Mouse (Mus musculus) hindbrain, embryonic 10.5 days (tissue): ENCODE results near the gene Ccnk. TPM values are rescaled to one million over a fixed set of nuclear protein-coding genes. Genes with fewer than 3 reads are reported as not detected.

Experiments
- DNase-seq: peaks from one replicate; pipeline ENCODE4 v3.0.0-alpha.2; 2017; ENCODE audit warnings: low spot score
- H3K27ac ChIP-seq: fragments of 300-500 bp; sonication (generic); 2 replicates; pipeline ENCODE4 v1.5.1; 2016; ENCODE audit warnings: mild to moderate bottlenecking, moderate library complexity
- H3K27me3 ChIP-seq: fragments of 300-500 bp; sonication (generic); 2 replicates; pipeline ENCODE4 v1.6.1; 2016; ENCODE audit warnings: mild to moderate bottlenecking; ENCODE audit not compliant: poor library complexity, insufficient read depth, severe bottlenecking
- H3K36me3 ChIP-seq: fragments of 300-500 bp; sonication (generic); 2 replicates; pipeline ENCODE4 v1.6.1; 2016; ENCODE audit warnings: mild to moderate bottlenecking, moderate library complexity
- H3K4me1 ChIP-seq: fragments of 300-500 bp; sonication (generic); replicated peaks from 2 replicates; pipeline ENCODE4 v1.6.1; 2016; ENCODE audit warnings: mild to moderate bottlenecking
- H3K4me3 ChIP-seq: fragments of 300-500 bp; sonication (generic); 2 replicates; pipeline ENCODE4 v1.5.1; 2016; ENCODE audit warnings: mild to moderate bottlenecking, moderate library complexity
- H3K9me3 ChIP-seq: fragments of 300-500 bp; sonication (generic); 2 replicates; pipeline ENCODE4 v1.6.1; 2016; ENCODE audit warnings: mild to moderate bottlenecking, moderate library complexity
- WGBS: fragments of 180-500 bp; shearing (Covaris S2); methylation state at CpG from one replicate; pipeline ENCODE4 v1.1.7; 2016; 5-methylcytosine and 5-hydroxymethylcytosine counted together
- polyA plus RNA-seq: library from polyadenylated mRNA; unstranded; fragments of >200 nt; fragmentation: Nextera tagmentation; extraction: Ambion mirVana; gene quantifications from 2 replicates; pipeline ENCODE4 v1.2.1, GENCODE M21; 2016

Gene Ccnk
- polyA plus RNA-seq, 1 experiment from 2014 or later, result 2.9 TPM

- 10% methylated on average over 8 of the region's 8 CpGs for WGBS
- Histone ChIP-seq H3K27ac (peak overlapping the region; percentile 95), H3K27me3 (no peaks in the 10 kb centered on the region), H3K9me3 (no peaks in the 10 kb centered on the region), H3K4me3 (peak overlapping the region; percentile 27; the same call in 1 of the 2 replicates), H3K36me3 (peaks cover 13% of the 10 kb centered on the region; the same call in 1 of the 2 replicates), H3K4me1 (peaks cover 95% of the 10 kb centered on the region)
- DNase-seq, result no peak
These were observed 65.4 kb downstream of the Ccnk start for GRCm38 (mm10) chr12:108244778-108245177.

- Histone ChIP-seq H3K36me3 (peaks cover 13% of the 10 kb centered on the region; the same call in 1 of the 2 replicates), H3K9me3 (no peaks in the 10 kb centered on the region), H3K27ac (peak overlapping the region; percentile 95), H3K27me3 (no peaks in the 10 kb centered on the region), H3K4me1 (peaks cover 95% of the 10 kb centered on the region), H3K4me3 (no peak overlapping the region)
- WGBS, result 37% methylated on average over 9 of the region's 9 CpGs
- DNase-seq, result peak; percentile 52
These were observed 66.2 kb downstream of the Ccnk start for GRCm38 (mm10) chr12:108245579-108245978.

GRCm38 (mm10) chr12:108246759-108247500 is 67.6 kb downstream of the Ccnk start:
- no peak for DNase-seq
- Histone ChIP-seq H3K36me3 (peaks cover 13% of the 10 kb centered on the region), H3K4me3 (no peak overlapping the region), H3K27ac (peak overlapping the region; percentile 14), H3K27me3 (no peaks in the 10 kb centered on the region), H3K9me3 (no peaks in the 10 kb centered on the region), H3K4me1 (peaks cover 93% of the 10 kb centered on the region)
- 83% methylated on average over 10 of the region's 10 CpGs for WGBS

- WGBS, result 97% methylated on average over 8 of the region's 8 CpGs
- Histone ChIP-seq H3K27me3 (no peaks in the 10 kb centered on the region), H3K36me3 (peaks cover 13% of the 10 kb centered on the region), H3K9me3 (no peaks in the 10 kb centered on the region), H3K27ac (peak overlapping the region; percentile 45; the same call in 1 of the 2 replicates), H3K4me3 (no peak overlapping the region), H3K4me1 (peaks cover 93% of the 10 kb centered on the region)
- no peak for DNase-seq
These were observed 69.6 kb downstream of the Ccnk start for GRCm38 (mm10) chr12:108249019-108249418.

- DNase-seq, result no peak
- WGBS, result 90% methylated on average over 10 of the region's 10 CpGs
- Histone ChIP-seq H3K27ac (peak overlapping the region; percentile 45; the same call in 1 of the 2 replicates), H3K4me1 (peaks cover 93% of the 10 kb centered on the region), H3K9me3 (no peaks in the 10 kb centered on the region), H3K36me3 (peaks cover 13% of the 10 kb centered on the region), H3K4me3 (no peak overlapping the region), H3K27me3 (no peaks in the 10 kb centered on the region)
These were observed 70.1 kb downstream of the Ccnk start for GRCm38 (mm10) chr12:108249522-108249921.

- peaks cover 93% of the 10 kb centered on the region for H3K4me1 ChIP-seq
- 88% methylated on average over 31 of the region's 31 CpGs for WGBS
These were observed 71.8 kb downstream of the Ccnk start for GRCm38 (mm10) chr12:108251034-108251792.

GRCm38 (mm10) chr12:108251825-108252542 is 72.6 kb downstream of the Ccnk start:
- Histone ChIP-seq H3K4me3 (no peak overlapping the region), H3K27me3 (no peaks in the 10 kb centered on the region), H3K9me3 (no peaks in the 10 kb centered on the region), H3K4me1 (peaks cover 93% of the 10 kb centered on the region), H3K36me3 (peaks cover 13% of the 10 kb centered on the region), H3K27ac (peak overlapping the region; percentile 71; the same call in 1 of the 2 replicates)
- no peak for DNase-seq
- WGBS, result 79% methylated on average over 15 of the region's 15 CpGs

More at GRCm38 (mm10) chr12:108251034-108251792, 71.8 kb downstream of the Ccnk start:
- no peaks in the 10 kb centered on the region for H3K27me3 ChIP-seq
- H3K4me3 ChIP-seq, result no peak overlapping the region
- peak overlapping the region; percentile 50 for H3K27ac ChIP-seq
- DNase-seq, result no peak
- H3K9me3 ChIP-seq, result no peaks in the 10 kb centered on the region
- peaks cover 13% of the 10 kb centered on the region for H3K36me3 ChIP-seq

Other genes starting within 250 kb of the Ccnk start
- gene Bcl11b, start 176.0 kb upstream of the Ccnk start, polyA plus RNA-seq, result 3.0 and 3.3 TPM in 2 replicates
- 76.9 and 82.1 TPM in 2 replicates for gene Setd3, start 265 bp upstream of the Ccnk start, polyA plus RNA-seq
- gene Ccdc85c, start 95.8 kb downstream of the Ccnk start, polyA plus RNA-seq, result 14.3 and 16.0 TPM in 2 replicates
- 3.0 and 3.2 TPM in 2 replicates for gene Hhipl1, start 126.7 kb downstream of the Ccnk start, polyA plus RNA-seq
- gene Cyp46a1, start 154.8 kb downstream of the Ccnk start, polyA plus RNA-seq, result 17.8 and 19.1 TPM in 2 replicates
- 104 and 125 TPM in 2 replicates for gene Eml1, start 191.4 kb downstream of the Ccnk start, polyA plus RNA-seq